Mouse (Mus musculus): ENCODE measurements around the gene Med12.

Gene Med12

GRCm38 (mm10) chrX:101273875-101274738 is at the start of gene Med12:
Gene Med12 (plus strand): TSS chrX:101274030.
- DNase-seq: peak; percentile 92 to 95

- no peak for DNase-seq
Observed at GRCm38 (mm10) chrX:101245011-101245410, 28.8 kb upstream of the Med12 start.

GRCm38 (mm10) chrX:101253952-101254729 is 19.7 kb upstream of the Med12 start, which contains the start of gene Foxo4:
Gene Foxo4 (plus strand): TSS chrX:101254528.
- DNase-seq: peak; percentile 88 to 93

- peak; percentile 32 to 51 for DNase-seq
Observed at GRCm38 (mm10) chrX:101254740-101255139, 19.1 kb upstream of the Med12 start.

GRCm38 (mm10) chrX:101256603-101257002 is 17.2 kb upstream of the Med12 start:
- peak; percentile 40 to 64 for DNase-seq

- DNase-seq: peak; percentile 38 to 64
Observed at GRCm38 (mm10) chrX:101260441-101261325, 13.1 kb upstream of the Med12 start.

GRCm38 (mm10) chrX:101263892-101264291 is 9.9 kb upstream of the Med12 start, which contains the start of gene Gm614:
Gene Gm614 (minus strand): TSS chrX:101263992.
- DNase-seq: no peak

- no peak for DNase-seq
Observed at GRCm38 (mm10) chrX:101266631-101267030, 7.2 kb upstream of the Med12 start.

- DNase-seq: no peak
Observed at GRCm38 (mm10) chrX:101268025-101268754, 5.6 kb upstream of the Med12 start, which contains the start of gene Il2rg. Gene Il2rg (minus strand): TSS chrX:101268255.

- no peak for DNase-seq
Observed at GRCm38 (mm10) chrX:101268755-101269124, 5.1 kb upstream of the Med12 start, which contains the start of gene Gm20489. Gene Gm20489 (minus strand): TSS chrX:101269023.

GRCm38 (mm10) chrX:101273410-101273809 is 420 bp upstream of the Med12 start:
- no peak for DNase-seq

- no peak for DNase-seq
Observed at GRCm38 (mm10) chrX:101282813-101283212, 9.0 kb downstream of the Med12 start.

- peak; percentile 79 to 80 for DNase-seq
Observed at GRCm38 (mm10) chrX:101285534-101285933, 11.7 kb downstream of the Med12 start.

- DNase-seq: no peak
Observed at GRCm38 (mm10) chrX:101285953-101286670, 12.3 kb downstream of the Med12 start.

- DNase-seq: no peak
Observed at GRCm38 (mm10) chrX:101287543-101287942, 13.7 kb downstream of the Med12 start.

- no peak for DNase-seq
Observed at GRCm38 (mm10) chrX:101288432-101288831, 14.6 kb downstream of the Med12 start.

GRCm38 (mm10) chrX:101289037-101289436 is 15.2 kb downstream of the Med12 start:
- DNase-seq: no peak

GRCm38 (mm10) chrX:101290111-101290510 is 16.3 kb downstream of the Med12 start:
- DNase-seq: no peak

GRCm38 (mm10) chrX:101299055-101299454 is 25.2 kb downstream of the Med12 start, which contains the start of gene Nlgn3:
Gene Nlgn3 (plus strand): TSS chrX:101299168.
- peak; percentile 46 to 48 for DNase-seq

- peak in 1 of 2 experiments; percentile 7 for DNase-seq
Observed at GRCm38 (mm10) chrX:101299473-101300426, 25.9 kb downstream of the Med12 start.

Measured in kidney, postnatal 4 days (tissue).